Mouse (Mus musculus) cerebellum, adult 11 months (tissue): Measurements from ENCODE around the gene Dusp6.
A peak's percentile ranks its signal among the peaks of the same experiment; 100 is the strongest.

ENCODE experiments used
- DNase-seq: peaks from one replicate; pipeline ENCODE4 v3.0.0; 2022

Dusp6 gene

DNA sequence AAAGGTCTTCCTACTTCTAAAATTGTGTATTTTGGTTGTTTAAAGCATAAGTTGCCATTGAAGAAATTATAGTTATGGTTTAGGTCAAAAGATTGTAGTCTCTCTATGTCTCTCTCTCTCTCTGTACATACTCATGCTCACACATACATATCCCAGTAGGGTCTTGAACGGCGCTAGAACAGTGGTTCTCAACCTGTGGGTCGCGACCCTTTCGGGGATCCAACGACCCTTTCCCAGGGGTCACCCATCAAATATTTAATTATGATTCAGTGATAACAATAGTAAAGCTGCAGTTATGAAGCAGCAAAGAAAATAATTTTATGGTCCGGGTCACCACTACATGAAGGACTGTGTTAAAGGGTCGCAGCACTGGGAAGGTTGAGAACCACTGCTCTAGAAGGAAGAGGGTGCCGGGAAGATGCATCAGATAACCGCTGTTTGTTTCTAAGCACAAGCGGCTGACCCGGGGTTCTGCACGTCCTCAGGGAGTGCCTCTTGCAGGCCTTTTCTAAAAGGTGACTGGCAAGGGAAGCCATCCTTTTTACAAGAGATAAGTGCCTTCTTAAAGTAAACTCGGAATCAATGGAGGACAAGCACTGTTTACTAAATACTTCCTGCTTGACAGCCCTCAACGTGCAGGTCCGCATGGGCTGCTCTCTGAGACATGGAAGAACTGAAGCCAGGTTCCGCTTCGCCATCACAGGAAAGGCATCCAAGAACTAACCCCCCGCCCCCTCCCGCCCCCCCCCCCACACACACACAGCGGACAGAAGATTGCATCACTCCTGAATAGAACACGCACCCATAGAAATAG, 16.2 kb downstream of the Dusp6 start:
- no peak for DNase-seq

DNA sequence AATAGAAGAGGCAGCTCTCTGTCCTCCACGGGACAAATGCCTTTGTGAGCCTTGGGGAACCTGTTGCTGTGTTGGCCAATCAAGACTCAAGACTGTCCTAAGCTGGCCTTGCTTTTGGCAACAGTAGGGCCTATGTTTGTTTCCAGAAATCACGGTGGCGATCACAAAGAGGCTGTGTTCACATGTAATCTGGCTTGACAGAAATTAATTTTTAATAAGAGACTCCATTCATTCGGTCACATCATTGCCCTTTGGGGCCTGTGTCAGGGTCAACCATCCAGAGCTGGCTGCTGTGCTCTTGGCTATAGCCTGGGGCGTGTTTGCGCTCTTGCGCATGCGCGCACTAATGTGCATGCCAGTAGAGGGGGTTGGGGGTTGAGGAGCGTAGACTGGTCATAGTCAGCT, 21.0 kb downstream of the Dusp6 start:
- no peak for DNase-seq

DNA sequence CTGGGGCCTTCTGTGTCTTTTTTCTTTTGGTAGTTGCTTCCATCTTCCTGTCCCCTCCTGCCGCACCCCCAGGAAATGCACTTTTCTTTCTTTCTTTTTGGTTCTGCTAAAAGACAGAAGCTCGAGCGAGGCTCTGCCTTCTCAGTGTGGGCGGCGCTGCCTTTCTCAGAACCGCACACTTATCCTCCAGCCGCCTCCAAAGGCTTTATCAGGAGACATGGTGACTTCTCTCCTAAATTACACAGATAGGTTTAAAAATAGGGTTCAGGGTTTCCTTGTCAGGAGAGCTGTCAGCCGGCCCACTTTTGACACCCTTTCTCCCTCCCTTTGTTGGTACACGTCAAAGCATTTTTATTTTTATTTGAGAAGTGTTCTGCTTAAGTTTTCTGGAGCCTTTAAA, 21.9 kb downstream of the Dusp6 start:
- no peak for DNase-seq

DNA sequence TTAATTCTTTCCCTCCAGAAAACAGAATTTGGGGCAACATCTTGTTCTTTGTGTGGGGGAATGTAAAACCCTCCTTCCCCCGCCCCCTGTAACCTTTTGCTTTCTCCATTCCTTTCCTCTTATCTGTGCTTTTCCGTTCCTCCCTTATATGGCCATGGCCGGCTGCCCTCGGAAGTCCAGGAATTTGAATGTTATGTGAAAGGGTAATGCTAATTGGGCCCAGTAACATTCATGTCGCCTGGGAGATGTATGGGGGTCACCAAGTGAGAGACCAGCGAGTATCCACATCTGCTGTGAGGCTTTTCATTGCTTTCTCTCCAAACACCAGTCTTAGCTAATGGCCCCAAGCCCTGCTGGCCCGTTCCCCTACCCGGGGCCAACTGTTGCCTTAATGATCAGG, 22.7 kb downstream of the Dusp6 start:
- no peak for DNase-seq

DNA sequence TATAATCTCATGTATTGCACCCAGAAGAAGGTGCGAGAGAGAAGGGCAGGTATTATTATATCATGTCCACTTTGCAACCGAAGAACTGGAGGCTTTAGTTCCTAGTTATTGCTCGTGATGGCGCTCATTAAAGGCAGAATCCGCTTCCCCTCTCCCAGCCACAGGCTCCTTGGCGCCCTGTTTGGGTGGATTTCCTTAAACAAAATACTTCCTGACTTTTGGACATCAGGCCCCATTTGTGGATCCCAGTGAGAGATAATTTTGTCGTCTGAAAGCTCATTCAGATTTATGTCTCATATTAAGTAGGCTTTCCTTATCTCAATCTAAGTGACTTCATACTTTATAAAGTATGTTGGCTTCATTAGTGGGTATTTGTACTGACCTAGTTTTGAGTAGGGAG, 23.2 kb downstream of the Dusp6 start:
- no peak for DNase-seq

DNA sequence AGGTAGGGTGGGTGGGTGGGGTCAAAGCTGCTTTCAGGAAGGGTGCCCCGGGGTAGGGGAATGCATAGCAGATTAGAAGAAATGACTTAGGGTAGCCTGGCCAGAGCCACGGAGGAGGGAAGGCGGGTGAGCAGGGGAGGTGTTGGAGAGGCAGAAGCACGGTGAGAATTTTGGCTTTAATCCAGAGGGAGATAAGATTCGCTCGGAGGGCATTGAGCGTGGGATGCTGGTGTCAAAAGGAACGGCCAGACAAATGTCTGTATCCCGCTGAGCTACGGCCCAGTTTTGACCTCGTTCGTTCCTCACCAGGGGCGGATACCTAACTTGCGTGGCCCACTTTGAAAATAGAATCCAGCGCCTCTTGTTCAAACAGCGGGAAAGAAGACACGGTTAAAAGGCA, 23.8 kb downstream of the Dusp6 start:
- peak; percentile 21 for DNase-seq

DNA sequence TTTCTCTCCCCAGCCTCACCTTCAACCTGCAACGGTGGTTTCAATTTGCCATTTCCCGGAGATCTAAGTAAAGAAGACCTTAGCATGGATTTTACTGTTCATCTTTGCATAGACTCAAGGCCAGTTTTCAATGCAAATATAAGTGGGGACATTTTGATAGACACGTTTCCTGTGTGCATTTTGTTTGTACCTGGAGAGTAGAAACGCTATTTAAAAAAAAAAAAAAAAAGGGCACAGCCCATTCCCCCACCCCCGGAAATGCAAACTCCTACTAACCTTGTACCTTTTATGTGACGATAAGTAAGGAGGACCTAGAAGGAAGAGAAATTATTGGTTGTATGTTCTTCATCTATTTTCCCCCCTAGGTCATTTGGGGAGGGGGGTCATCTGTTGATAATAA, 24.2 kb downstream of the Dusp6 start:
- no peak for DNase-seq

DNA sequence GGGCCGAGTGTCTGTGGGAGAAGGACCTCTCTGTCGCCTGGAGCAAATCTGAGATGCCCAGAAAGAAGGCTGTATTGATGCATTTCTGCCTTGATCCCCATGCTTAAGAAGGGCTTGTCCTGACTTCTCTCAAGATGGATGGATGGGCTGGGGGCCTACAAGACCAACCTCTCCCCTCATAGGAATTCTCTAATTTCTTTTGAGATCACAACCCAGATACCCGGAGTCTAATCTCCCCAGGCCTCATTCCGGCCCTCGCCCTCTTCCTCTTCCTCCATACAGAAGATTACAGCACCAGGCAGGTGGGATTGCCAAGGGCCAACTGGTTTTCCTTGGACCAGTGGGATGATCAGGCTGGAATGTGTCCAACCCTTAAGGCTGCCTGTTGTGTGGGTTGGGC, 26.1 kb downstream of the Dusp6 start:
- DNase-seq, result no peak

DNA sequence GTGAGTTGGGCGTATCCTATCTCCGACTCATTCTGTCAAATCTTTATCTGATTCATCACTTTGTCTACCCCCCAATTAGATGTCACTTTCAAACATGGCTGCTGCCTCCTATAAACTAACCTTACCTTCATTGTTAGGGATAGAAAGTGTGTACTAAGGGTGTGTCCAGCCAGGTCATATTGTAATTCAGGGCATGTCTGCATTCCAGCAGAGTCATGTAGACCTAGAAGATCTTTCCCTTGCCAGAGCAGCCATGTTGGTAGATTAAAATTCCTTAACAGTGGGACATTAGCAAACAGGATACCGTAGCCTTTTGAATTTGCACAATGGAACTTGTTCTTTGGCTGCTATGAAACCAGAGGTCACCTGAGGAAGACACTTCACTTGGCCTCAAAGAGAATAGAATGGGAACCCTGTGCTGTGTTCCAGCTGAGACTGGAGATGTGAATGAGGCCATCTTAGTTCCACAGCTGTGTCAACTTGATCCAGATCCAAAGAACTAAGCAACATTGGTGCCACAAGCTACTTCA, 30.1 kb downstream of the Dusp6 start:
- DNase-seq, result no peak

DNA sequence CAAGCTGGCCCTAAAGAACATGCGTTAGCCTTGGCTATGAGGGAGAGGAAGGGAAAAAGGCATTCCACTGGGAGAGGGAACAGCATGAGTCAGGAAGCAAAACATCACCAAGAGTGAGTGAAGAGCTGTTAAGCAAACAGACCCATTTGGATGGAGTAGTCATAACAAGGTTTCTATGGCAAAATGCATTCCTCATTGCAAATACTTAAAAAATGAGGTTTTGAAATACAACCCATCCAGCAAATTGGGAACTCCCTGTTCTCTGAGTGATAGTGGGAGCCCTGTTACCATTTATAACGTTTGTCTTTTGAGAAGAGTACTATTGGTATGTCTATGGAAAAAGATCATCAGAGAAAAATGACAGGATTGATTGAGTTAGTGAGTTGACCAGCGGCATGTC, 34.7 kb downstream of the Dusp6 start:
- no peak for DNase-seq

DNA sequence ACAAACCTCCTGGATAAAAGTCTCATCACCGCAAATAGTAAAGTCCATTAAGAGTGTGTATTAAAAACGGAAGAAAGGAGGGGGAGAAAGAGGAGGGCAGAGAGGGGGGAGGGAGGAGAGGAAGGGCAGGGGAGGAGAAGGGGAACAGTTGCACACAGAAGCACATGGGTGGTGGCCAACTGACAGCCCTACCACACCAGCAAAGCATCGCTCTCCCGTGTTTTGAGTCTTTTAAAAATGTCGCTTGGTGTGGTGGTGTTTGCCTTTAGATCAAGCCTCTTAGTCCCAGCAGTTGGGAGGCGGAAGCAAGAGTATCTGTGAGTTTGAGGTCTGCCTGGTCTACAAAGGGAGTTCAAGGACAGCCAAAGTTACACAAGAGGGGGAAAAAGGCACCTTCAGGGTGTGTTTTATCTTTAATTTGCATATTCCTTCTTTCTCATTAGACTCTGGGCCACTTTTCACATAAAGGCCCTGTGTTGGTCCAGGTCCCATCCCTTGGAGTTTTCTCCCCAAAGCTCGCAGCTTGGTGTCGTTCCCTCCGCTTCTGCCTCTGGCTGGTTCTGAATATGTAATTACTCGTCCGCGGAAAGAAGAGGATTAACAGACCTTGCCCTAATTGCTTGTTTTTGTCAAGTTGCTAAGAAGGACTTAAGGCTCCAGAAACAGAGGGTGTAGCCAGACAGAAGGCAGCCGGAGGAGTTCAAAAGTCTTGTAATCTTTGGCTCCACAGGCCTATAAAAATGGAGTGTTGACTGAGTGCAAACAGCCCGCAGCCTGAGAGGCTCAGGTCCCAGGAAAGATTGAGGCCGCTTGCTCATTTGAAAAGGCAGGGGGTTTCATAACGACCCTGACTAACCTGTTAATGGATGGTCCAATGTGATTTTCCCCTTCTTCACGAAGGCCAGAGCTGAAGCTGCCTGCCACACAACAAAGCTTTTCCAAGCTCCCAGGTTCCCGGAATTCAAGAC, 35.6 kb downstream of the Dusp6 start:
- no peak for DNase-seq

DNA sequence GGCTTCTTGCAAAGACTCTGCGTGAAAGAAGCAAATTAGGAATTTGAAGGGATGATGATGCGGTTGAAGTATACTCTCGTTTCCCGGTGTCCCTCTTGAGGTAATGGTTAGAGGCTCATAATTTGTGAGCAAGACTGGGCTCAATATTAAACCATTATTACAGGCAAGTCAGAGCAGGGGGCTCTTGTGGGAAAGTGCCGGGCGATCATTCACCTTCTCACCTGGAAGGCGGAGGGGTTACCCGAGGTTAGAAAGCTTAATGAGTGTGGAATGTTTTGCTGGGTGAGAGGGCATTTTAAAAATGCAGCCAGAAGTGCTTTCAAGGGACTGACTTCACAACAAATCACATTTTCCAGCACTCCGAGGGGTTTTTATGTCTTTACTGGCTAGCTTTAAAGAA, 36.3 kb downstream of the Dusp6 start:
- no peak for DNase-seq

DNA sequence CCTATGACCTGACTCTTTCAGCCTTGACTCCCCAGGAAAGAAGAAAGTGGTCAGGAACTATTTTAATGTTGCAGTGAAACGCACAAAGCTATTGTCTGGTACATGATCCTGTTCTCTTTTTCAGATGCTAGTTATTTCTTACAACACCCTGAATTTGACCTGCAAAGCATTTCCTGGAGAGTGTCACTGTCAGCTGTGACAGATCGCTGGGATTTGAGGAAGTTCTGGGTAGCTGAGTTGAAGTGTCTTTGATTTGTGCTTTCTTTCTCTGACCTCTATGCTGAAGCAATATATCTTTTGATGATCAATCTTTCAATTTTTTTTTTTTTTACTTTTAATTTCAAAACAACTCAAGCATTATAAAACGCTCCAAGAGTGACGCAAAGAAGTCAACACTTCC, 39.0 kb downstream of the Dusp6 start:
- DNase-seq, result no peak

DNA sequence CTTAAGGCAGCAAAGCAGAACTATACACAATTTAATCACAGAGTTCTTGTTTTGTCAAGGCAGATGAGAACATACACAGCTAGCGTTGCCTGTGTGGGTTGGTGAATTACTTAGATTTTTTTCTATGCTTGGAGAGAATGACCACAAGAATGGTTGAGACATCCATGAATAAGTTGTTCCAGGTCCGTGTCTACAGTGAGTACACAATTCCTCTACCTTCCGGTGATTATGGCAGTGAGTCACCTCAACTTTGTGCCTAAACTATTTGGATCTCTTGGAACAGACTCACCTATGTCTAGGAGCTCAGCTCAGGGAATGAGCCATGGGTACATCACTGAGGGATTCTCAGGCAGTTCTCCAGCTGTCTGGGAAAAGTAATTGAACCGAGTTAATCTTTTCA, 45.8 kb downstream of the Dusp6 start:
- no peak for DNase-seq

DNA sequence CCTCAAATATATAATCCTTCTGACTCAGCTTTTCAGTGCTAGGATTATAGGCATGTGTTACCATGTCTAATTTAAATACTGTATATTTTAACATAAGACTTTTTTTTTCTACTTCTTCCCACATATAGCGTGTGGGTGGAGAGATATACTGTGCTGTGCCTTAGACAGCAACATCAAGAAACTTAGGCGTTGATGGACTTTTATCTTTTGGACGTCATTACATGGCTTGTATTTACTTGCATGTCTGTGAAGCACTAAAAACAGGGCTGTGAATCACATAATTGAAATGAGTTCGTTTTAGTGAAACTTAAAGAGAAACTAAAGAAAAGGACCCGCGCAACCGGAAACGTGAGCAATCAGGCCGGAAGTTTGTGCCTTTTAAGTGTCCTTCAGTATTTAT, 46.6 kb downstream of the Dusp6 start:
- no peak for DNase-seq

DNA sequence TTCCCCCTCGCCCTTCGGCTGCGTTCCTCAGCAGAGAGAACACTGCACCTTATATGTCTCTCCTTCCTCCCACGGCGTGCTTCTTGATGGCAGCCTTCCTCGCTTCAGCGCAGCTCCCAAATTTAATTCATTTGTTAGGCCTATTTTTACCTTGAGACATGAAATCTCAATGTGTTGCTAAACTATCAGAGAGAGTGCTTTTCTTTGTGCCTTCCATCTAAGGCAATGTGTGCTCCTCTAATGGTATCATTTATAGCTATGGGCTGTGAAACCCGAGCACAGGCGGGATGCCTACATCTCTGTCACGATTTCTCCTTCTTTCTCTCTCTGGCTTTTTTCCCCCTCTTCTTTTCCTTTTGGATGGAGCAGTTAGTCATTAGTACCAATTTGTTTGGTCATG, 47.2 kb downstream of the Dusp6 start:
- DNase-seq, result no peak

DNA sequence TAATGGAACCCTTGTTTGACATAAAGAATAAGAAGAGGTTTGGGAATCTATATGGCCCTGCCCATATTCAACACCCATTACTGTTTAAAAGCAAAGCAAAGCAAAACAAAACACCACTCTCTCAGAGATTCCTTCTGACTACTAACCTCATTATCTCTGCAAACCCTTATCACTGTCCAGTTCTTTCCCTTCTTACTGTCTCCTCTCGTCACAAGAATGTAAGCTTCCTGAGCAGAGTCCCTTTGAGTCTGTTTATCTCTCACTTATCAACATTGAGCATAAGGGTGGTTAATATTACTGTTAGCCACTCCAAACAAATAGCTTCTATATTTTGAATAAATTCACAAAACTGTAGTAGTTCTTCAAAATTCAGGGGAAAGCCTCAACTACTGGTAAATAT, 48.9 kb downstream of the Dusp6 start:
- no peak for DNase-seq

DNA sequence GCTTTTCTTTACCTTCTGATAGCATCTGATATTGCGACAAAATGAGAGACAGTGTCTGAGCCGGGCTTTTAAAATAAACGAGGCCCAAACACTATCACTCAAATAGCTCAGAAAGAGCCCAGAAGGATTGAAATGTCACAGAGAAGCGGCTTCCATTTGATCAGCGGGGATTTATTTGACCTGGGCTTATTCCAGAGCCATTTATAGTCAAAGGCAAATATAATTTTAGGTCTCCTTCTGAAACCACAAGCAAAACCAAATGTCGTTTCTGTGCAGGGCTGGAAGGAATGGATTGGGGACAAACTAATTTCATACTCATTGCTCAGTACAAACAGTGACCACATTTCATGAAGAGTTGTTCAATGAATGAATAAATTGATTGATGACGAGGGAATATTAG, 51.3 kb downstream of the Dusp6 start:
- no peak for DNase-seq

DNA sequence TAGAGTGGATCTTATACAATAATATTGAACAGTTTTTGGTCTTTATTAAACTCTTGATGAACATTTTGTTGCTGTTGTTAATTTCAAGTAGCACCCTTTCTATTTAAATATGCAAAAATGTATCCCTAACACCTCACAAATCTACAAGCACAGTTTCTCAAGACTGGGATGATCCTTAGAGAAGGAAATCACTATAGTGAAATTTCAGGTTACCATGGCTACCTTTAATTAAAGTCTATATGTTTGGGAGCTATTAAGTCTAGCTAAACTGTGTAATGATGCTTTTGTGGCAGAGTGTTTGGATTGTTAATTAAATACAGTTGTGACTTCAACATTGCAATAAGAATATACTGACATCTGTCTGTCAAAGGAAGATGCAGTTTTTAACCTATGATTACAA, 54.0 kb downstream of the Dusp6 start:
- DNase-seq, result no peak
